ENCODE assay signal across 8 mouse cellular contexts in the genomic region with DNA sequence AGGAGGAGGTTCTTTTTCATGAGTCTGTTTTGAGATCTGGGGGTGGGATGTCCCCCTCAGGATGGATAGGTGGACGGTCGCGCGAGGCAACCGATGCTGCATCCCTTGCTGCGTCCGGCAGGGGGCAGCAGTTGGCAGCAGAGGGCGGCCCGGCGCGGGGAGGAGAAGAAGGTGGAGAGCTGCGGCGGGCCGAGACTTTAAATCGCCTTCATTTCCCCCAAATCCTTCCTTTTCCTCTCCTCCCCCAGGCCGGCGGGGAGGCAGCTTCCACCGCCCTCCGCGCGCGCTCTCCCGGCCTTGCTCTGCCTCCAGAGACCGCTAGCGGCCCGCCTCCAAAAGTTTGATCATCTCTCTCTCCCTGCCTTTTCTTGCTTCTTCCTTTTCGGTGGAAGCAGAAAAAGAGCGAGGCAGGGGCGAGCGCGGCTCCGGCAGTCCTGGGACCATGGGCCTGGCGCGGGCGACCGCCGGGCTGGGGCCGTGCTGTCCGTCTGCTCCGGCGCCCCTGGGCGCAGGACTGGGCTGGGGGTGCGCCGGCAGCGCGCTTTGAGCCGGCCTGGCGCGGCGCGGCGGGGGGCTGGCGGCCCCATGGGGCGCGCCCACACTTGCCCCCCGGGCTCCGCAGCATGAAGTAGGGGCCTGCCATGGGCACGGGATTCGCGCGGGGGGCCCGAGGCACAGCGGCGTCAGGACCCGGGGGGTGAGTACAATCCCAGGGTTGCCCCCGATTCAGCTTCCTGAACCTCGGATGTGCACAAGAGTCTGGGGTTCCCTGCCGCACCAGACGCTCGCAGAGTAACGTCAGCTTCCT. TPM values are rescaled to one million over a fixed set of nuclear protein-coding genes. Genes with fewer than 3 reads are reported as not detected.
A peak's percentile ranks its signal among the peaks of the same experiment; 100 is the strongest.
DNase-seq lines count a peak whose midpoint lies in the region; ATAC-seq lines count a peak whose summit lies in the region.

No protein-coding gene starts in this region.

- H3K4me3 ChIP-seq in embryonic facial prominence, embryonic 10.5 days = peak overlapping the region; percentile 95
- peak overlapping the region; percentile 60 for H3K4me3 ChIP-seq in liver, embryonic 12.5 days

- peak overlapping the region; percentile 90 for H3K27ac ChIP-seq in embryonic facial prominence, embryonic 10.5 days (replicated peaks)
- H3K27ac ChIP-seq in liver, embryonic 12.5 days = 0 out of 2 replicates have a peak overlapping the region, but pooled peaks have one; percentile 25

- H3K9me3 ChIP-seq in embryonic facial prominence, embryonic 10.5 days = no peaks in the 10 kb centered on the region
- H3K9me3 ChIP-seq in liver, embryonic 12.5 days (replicated peaks) = no peaks in the 10 kb centered on the region

- H3K9ac ChIP-seq in liver, embryonic 12.5 days = peak overlapping the region; percentile 65

- DNase-seq in left cerebral cortex, adult 18-20 months (ENCODE audit: low spot score in 2 of 2) = peak; percentile 79 to 80
- no peak for DNase-seq in left cerebral cortex, adult 11 months (ENCODE audit: low spot score)
- peak; percentile 91 for DNase-seq in embryonic facial prominence, embryonic 10.5 days (ENCODE audit: low spot score)
- DNase-seq in heart, adult 9 months (ENCODE audit: low spot score in 2 of 2) = peak; percentile 65 to 74
- peak; percentile 83 for DNase-seq in kidney, adult 9 months
- peak; percentile 69 for DNase-seq in naive thymus-derived CD4-positive, alpha-beta T cell, adult 2 months (ENCODE audit: low read depth)
- DNase-seq in spleen, postnatal 4 days (ENCODE audit: low spot score in 2 of 2) = peak; percentile 67 to 89

- H3K4me1 ChIP-seq in embryonic facial prominence, embryonic 10.5 days = peaks cover 44% of the 10 kb centered on the region
- 0 out of 2 replicates have a peak, but pooled peaks cover 9% of the 10 kb centered on the region for H3K4me1 ChIP-seq in liver, embryonic 12.5 days

- peak overlapping the region; percentile 70 for H3K4me2 ChIP-seq in liver, embryonic 12.5 days

- H3K27me3 ChIP-seq in embryonic facial prominence, embryonic 10.5 days (replicated peaks; ENCODE audit: low read depth, poor library complexity, severe bottlenecking) = peaks cover 55% of the 10 kb centered on the region
- H3K27me3 ChIP-seq in liver, embryonic 12.5 days (replicated peaks) = peaks cover 74% of the 10 kb centered on the region

- no peak for ATAC-seq in liver, embryonic 12.5 days

- under 1% methylated on average over 71 of the region's 71 CpGs for WGBS in embryonic facial prominence, embryonic 10.5 days
- WGBS in liver, embryonic 12.5 days (ENCODE audit: insufficient replicate concordance) = 2% methylated on average over 61 of the region's 71 CpGs

- H3K36me3 ChIP-seq in embryonic facial prominence, embryonic 10.5 days (replicated peaks) = no peaks in the 10 kb centered on the region
- H3K36me3 ChIP-seq in liver, embryonic 12.5 days = no peaks in the 10 kb centered on the region

RNA-seq across cellular contexts. Expression of a gene that starts 1.6 kb away (rescaled TPM):
- 1 to 10 TPM; 4.2 to 5.2 TPM for total RNA-seq in left cerebral cortex, adult 18-20 months (2021)
- 4.3 and 5.3 TPM in 2 replicates for polyA plus RNA-seq in embryonic facial prominence, embryonic 10.5 days (2016; fragmentation: Nextera tagmentation; extraction: Ambion mirVana)
- 2.3 and 2.7 TPM in 2 replicates for polyA plus RNA-seq in liver, embryonic 12.5 days (2016; fragmentation: Nextera tagmentation; extraction: Ambion mirVana)

RNA-seq across cellular contexts. Expression of a gene that starts 43.5 kb away (rescaled TPM):
- not detected for total RNA-seq in left cerebral cortex, adult 18-20 months (2021)
- not detected in 2 replicates for polyA plus RNA-seq in embryonic facial prominence, embryonic 10.5 days (2016; fragmentation: Nextera tagmentation; extraction: Ambion mirVana)
- polyA plus RNA-seq in liver, embryonic 12.5 days (2016; fragmentation: Nextera tagmentation; extraction: Ambion mirVana) = 7.1 and 7.2 TPM in 2 replicates
